Mouse (Mus musculus) A20 (cell line): ENCODE measurements at regions not wholly inside any gene's neighbourhood (a gene's known extent, or its start where the extent isn't known, plus 50 kb on each side); places are given as distances from the start of the nearest gene placed in this dataset.
A peak's percentile ranks its signal among the peaks of the same experiment; 100 is the strongest.

ENCODE experiments used
- DNase-seq: peaks from one replicate; pipeline ENCODE4 v3.0.0-alpha.2; 2011; ENCODE audit warnings: low read depth, low spot score

DNA sequence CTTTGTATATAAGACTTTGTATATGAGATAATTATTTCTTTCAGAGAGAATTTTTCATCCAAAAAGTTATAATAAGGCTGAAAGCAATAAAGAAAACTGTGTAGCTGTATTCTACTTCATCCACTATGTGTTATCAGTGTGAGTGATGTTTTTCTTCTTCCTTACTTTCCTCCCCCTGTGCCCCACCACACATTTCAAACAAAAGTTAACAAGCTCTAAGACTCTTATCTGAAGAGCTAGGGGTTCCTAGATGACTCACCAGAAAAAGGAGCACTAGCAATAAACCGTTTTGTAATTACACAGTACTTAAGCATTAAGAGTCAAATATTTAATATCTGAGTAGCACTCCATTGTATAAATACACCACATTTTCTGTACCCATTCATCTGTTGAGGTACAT, 615.3 kb downstream of the Gm6377 start:
- DNase-seq: no peak

DNA sequence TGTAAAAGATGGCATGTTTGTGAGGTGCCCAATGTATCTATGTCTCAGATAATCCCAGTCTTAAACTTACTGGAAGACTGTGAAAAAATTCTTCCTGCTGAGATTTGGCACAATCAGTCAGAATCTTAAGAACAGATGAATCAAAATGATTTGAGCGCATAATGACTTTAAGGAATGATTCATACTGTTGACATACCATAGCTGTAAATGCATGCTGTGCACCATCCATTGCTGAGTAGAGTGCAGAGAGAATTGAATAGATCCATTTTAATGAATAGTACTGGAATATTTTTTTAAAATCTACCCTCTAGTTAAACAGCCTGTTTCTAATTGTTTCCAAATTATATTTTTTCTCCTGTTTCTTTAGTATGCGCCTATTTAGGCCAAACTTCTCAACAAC, 645.5 kb downstream of the Gm6377 start:
- DNase-seq: no peak

DNA sequence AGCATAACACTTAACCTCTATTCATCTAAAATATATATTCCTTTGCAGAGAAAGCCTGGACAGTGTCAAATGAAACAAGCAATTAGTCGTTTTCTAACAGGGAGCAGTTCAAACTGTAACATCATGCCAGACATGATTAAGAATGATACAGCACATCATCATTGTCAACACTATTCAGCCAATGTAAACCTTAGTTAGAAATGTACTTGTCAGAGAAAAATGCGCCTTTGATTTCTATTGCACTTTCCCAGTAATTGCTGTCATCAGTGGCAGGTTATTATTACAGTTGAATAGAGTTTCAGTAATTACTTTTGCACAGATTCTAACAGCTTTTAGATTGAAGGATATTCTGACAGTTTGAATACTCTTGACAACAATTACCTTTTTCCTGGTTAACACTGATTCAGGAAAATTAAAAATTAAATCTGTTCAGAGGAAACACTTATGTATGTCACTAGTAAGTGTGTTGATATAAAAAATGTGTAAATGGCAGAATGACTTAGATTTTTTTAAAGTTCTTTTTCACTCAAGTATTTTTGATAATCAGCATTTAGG, 648.6 kb downstream of the Gm6377 start:
- DNase-seq: no peak

DNA sequence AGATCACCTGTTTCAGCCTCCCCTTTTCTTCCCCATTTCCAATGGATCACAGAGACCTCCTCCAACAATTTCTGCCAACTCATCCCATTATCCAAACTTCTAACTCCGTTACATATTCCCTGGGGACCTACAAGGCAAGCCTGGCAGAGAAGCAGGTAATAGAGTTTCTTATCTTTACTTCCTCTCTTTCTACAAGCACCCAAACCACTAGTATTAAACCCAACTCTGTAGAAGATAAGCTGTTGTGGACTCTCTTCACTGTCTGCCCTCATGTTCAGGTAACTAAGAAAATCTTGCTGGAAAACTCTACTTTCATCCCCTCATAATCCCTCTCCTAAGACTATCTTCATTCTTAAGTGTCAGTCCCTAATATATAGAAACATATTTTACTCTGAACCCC, 689.0 kb downstream of the Gm6377 start:
- DNase-seq: no peak

DNA sequence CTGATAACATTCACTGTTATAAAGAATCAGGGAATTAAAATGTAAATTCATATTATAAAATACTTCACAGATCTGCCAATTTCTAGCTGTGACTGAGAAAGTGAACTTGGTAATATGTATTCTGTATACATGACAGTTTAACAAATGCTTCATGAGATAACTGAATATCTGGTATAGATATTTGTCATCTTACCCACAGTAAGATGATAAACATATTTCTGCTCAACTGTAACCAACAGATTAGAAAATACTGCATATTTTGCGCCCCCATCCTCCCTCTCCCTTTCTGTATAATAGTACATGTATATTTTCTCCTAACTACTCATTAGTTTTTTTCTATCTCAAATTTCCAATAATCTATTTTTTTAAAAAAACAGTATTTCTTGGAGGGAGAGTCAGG, 703.5 kb downstream of the Gm6377 start:
- DNase-seq: no peak

DNA sequence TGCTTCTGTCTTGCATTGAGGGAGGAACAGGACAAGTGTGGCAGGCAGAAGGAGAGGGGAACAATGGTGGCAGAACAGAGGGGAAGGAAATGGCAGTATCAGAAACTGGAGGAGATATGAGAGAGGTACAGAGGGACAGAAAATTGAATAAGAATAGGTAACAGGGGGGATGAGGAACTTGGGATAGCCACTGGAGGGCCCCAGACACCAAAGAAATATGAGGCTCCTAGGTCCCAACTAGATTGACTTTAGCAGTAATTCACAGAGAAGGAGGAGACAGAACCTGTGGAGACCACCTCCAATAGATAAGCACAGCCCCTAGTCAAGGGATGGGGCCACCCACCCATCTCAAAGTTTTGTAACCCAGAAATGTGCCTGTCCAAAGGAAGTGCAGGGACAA, 734.6 kb downstream of the Gm6377 start:
- peak; percentile 2 for DNase-seq

DNA sequence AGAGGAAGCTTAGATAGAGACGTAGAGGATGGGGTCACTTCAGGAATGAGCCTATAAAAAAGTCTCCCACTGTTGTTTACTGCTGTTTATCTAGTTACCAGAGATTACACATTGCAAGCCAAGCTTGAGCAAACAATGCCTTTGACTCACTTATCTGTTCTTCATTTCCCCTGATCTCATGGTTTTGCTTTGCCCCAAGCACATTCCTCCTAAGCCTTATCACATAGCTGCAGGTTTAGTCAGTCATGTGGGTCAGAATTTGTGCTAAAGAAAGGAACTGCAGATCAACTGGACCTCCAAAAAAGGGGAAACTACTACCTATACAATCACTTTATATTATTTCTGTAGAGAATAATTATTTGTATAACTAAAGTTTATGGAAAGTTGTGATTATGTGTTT, 758.0 kb downstream of the Gm6377 start:
- no peak for DNase-seq

DNA sequence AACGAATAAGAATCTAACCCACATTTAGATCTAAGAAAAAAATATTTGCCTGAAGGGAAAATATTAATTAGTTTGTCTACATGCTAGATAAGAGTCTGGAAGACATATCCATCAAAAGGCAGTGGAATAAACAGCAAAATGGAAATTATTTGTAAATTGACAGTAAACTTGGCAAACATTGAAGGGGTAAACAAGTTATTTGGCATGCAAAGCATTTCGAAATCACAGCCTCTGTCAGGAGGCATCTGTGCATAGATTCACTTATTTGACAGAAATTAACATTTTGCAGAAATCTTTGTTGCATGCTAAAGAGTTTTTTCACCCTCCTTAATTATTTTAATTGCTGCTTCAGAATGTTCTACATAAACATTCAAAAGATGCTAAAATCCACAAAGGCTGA, 773.3 kb downstream of the Gm6377 start:
- DNase-seq: no peak

DNA sequence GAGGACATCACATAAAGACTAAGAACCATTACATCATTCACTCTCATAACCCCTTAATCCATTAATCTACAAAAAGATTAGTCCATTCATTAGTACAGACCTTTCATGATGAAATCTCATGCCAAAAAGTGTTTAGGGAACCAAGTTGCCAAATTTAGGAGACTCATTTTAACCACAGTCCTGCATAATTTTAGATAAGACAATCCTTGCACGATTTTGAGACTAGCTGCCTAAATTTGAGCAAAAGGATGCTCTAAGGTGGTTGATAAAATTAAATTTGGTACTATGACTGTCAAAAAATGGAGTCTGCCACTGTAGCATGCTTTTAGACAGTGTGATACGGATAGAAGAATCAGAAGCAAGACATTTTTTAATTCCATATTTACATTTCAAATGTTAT, 808.7 kb downstream of the Gm6377 start:
- no peak for DNase-seq
